ENCODE assay signal across 8 mouse cellular contexts in genomic region chr10:128612433-128613153, GRCm38 (mm10). TPM values are rescaled to one million over a fixed set of nuclear protein-coding genes. Genes with fewer than 3 reads are reported as not detected.
DNase-seq lines count a peak whose midpoint lies in the region; ATAC-seq lines count a peak whose summit lies in the region.

No protein-coding gene starts in this region.

- H3K36me3 ChIP-seq in hindbrain, embryonic 16.5 days (ENCODE audit: control insufficient read depth, insufficient read depth, low read length), result no peaks in the 10 kb centered on the region

- no peaks in the 10 kb centered on the region for H3K9me3 ChIP-seq in hindbrain, embryonic 16.5 days (ENCODE audit: control insufficient read depth, low read length)

- H3K27ac ChIP-seq in hindbrain, embryonic 16.5 days (ENCODE audit: low read depth, low read length), result no peak overlapping the region

- peak; percentile 86 for ATAC-seq in hindbrain, embryonic 16.5 days

- DNase-seq in R1 (ENCODE audit: low read depth, low spot score), result peak; percentile 85
- peak; percentile 87 to 88 for DNase-seq in cerebellum, postnatal 10 days
- peak; percentile 72 to 82 for DNase-seq in frontal cortex, postnatal 36 days (ENCODE audit: low spot score in 2 of 2)
- DNase-seq in layer of hippocampus, postnatal 36 days, result peak; percentile 65 to 73
- peak; percentile 81 for DNase-seq in lung, postnatal 36 days
- peak; percentile 74 for DNase-seq in retina, postnatal 7 days (ENCODE audit: low read depth, low spot score)
- peak; percentile 40 for DNase-seq in urinary bladder, adult 2 months (ENCODE audit: low spot score)

- WGBS in hindbrain, embryonic 16.5 days, result 16% methylated on average over 16 of the region's 16 CpGs

- H3K4me1 ChIP-seq in hindbrain, embryonic 16.5 days (ENCODE audit: control insufficient read depth, insufficient read depth, low read depth, low read length), result no peaks in the 10 kb centered on the region

- H3K4me3 ChIP-seq in hindbrain, embryonic 16.5 days (ENCODE audit: low read length), result no peak overlapping the region

- H3K4me2 ChIP-seq in hindbrain, embryonic 16.5 days (ENCODE audit: low read length), result peak overlapping the region; percentile 32; the same call in 1 of the 2 replicates

- H3K9ac ChIP-seq in hindbrain, embryonic 16.5 days (ENCODE audit: low read depth, low read length), result no peak overlapping the region

- H3K27me3 ChIP-seq in hindbrain, embryonic 16.5 days (replicated peaks; ENCODE audit: control insufficient read depth, insufficient read depth, low read length), result no peaks in the 10 kb centered on the region

RNA-seq across cellular contexts. Expression of gene Rps26, which starts 14.0 kb away (rescaled TPM):
- 296 and 313 TPM in 2 replicates for polyA plus RNA-seq in hindbrain, embryonic 16.5 days (2015; fragmentation: Nextera tagmentation; extraction: Ambion mirVana)
- 100 to 1,000 TPM; 288 to 319 TPM for total RNA-seq in layer of hippocampus, postnatal 36 days (2021)
- 1,064 and 1,154 TPM in 2 replicates for polyA plus RNA-seq in urinary bladder, adult 2 months (2012; rRNA removed)

RNA-seq across cellular contexts. Expression of gene Erbb3, which starts 23.1 kb away (rescaled TPM):
- 1.3 and 1.6 TPM in 2 replicates for polyA plus RNA-seq in hindbrain, embryonic 16.5 days (2015; fragmentation: Nextera tagmentation; extraction: Ambion mirVana)
- total RNA-seq in layer of hippocampus, postnatal 36 days (2021), result 1 to 10 TPM; 7.8 to 8.0 TPM
- polyA plus RNA-seq in urinary bladder, adult 2 months (2012; rRNA removed), result 25.1 and 27.0 TPM in 2 replicates

RNA-seq across cellular contexts. Expression of gene Ikzf4, which starts 33.2 kb away (rescaled TPM):
- polyA plus RNA-seq in hindbrain, embryonic 16.5 days (2015; fragmentation: Nextera tagmentation; extraction: Ambion mirVana), result 15.3 and 18.9 TPM in 2 replicates
- 10 to 100 TPM; 14.8 to 15.5 TPM for total RNA-seq in layer of hippocampus, postnatal 36 days (2021)
- polyA plus RNA-seq in urinary bladder, adult 2 months (2012; rRNA removed), result 1.4 and 2.3 TPM in 2 replicates

RNA-seq across cellular contexts. Expression of gene Pa2g4, which starts 46.8 kb away (rescaled TPM):
- 128 and 130 TPM in 2 replicates for polyA plus RNA-seq in hindbrain, embryonic 16.5 days (2015; fragmentation: Nextera tagmentation; extraction: Ambion mirVana)
- 10 to 100 TPM; 61.9 to 66.9 TPM for total RNA-seq in layer of hippocampus, postnatal 36 days (2021)
- 74.1 and 75.9 TPM in 2 replicates for polyA plus RNA-seq in urinary bladder, adult 2 months (2012; rRNA removed)
